Mouse (Mus musculus): ENCODE results near the gene Zfp345. TPM values are rescaled to one million over a fixed set of nuclear protein-coding genes. Genes with fewer than 3 reads are reported as not detected.

The Zfp345 gene
- polyA plus RNA-seq (2014; fragmentation: Illumina TruSeq; extraction: RNeasy Lipid Tissue Mini Kit (QIAGEN cat#74804); ENCODE audit: low read depth, low replicate concordance): not detected

DNA sequence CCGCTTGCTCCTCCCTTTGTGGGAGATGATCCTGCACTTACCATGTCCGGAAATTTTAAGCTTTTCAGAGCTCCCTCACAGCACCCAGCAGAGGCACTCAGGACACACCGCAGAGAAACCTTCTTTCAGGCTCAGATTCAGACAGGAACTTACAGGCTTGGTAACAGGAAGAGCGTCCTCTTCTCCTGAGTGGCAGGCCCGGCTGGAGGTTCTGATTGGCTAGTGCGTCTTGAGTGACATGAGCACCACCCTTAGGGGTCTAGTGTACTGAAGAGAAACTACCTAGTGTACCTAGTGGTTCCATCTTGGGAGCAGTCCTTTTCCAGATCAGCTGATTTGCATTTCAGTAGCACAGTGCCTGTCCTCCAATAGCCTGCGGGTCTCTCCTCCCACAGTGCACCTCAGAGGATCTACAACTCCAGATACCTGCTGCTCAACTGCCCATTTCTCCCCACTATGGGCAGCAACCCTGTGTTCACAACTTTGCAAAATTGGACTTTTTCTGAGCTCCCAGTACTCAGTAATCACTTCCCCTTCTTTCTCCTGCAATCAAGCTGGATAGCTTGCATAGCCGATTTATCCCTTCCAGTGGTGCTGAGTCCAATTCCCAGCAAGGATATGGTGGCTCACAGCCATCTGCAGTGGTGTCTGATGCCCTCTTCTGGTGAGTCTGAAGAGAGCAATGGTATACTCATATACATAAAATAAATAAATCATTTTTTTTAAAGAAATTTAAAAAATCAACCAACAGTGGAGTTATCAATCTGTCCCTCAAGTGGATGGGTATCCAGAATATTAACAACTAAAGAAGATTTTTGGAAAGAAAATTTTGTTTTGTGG, at the start of gene Zfp345:
Gene Zfp345 (minus strand): TSS at position 153 of the 840 bp plus-strand sequence.

DNA sequence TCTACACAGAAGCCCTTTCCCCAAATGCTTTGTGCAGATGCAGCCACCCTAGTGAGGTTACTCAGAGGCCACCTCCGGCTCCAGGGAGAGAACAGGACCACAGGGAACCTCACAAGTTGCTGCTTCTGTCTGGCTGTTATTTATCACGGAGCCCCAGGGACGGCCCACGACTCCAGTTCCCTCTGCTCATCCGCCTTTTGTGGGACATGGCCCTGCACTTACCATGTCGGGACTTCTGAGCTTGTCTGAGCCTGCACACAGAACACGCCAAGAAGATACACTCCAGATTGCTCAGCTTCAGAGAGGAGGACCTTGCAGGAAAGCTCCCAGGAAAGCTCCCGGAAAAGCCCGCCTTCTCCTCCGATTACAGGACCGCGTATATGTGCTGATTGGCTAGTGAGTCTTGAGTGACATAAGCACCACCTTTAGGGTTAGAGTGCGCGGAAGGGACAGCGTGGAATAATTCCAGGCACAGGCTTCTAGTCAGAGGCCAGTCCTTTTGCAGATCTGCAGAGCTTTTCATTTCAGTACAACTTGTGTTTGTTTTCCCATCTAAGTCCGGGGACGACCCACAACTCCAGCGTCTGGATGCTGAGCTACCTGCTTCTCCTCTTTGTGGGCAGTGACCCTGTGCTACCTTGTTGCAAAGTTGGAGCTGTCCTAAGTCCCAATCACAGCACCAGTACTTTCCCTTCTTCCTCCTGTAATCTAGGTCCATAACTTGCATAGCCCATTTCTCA, 33.5 kb downstream of the Zfp345 start, which contains the start of gene Zfp442:
Gene Zfp442 (minus strand): TSS at position 307 of the 740 bp plus-strand sequence.

Other genes starting within 250 kb of the Zfp345 start
- 25.2 TPM for gene Gm21994, start 229.5 kb downstream of the Zfp345 start, polyA plus RNA-seq (2014; fragmentation: Illumina TruSeq; extraction: RNeasy Lipid Tissue Mini Kit (QIAGEN cat#74804); ENCODE audit: low read depth, low replicate concordance)
- not detected for gene Gm14124, start 227.6 kb downstream of the Zfp345 start, polyA plus RNA-seq (2014; fragmentation: Illumina TruSeq; extraction: RNeasy Lipid Tissue Mini Kit (QIAGEN cat#74804); ENCODE audit: low read depth, low replicate concordance)
- gene Gm10130, start 161.4 kb downstream of the Zfp345 start, polyA plus RNA-seq (2014; fragmentation: Illumina TruSeq; extraction: RNeasy Lipid Tissue Mini Kit (QIAGEN cat#74804); ENCODE audit: low read depth, low replicate concordance): 4.3 TPM
- 7.8 TPM for gene 3300002I08Rik, start 122.3 kb downstream of the Zfp345 start, polyA plus RNA-seq (2014; fragmentation: Illumina TruSeq; extraction: RNeasy Lipid Tissue Mini Kit (QIAGEN cat#74804); ENCODE audit: low read depth, low replicate concordance)
- gene Zfp442, start 33.6 kb downstream of the Zfp345 start, polyA plus RNA-seq (2014; fragmentation: Illumina TruSeq; extraction: RNeasy Lipid Tissue Mini Kit (QIAGEN cat#74804); ENCODE audit: low read depth, low replicate concordance): 14.1 TPM
- gene Cst7, start 85.3 kb upstream of the Zfp345 start, polyA plus RNA-seq (2014; fragmentation: Illumina TruSeq; extraction: RNeasy Lipid Tissue Mini Kit (QIAGEN cat#74804); ENCODE audit: low read depth, low replicate concordance): 0.79 TPM
- 47.1 TPM for gene Apmap, start 123.5 kb upstream of the Zfp345 start, polyA plus RNA-seq (2014; fragmentation: Illumina TruSeq; extraction: RNeasy Lipid Tissue Mini Kit (QIAGEN cat#74804); ENCODE audit: low read depth, low replicate concordance)
- 39.2 TPM for gene Acss1, start 183.4 kb upstream of the Zfp345 start, polyA plus RNA-seq (2014; fragmentation: Illumina TruSeq; extraction: RNeasy Lipid Tissue Mini Kit (QIAGEN cat#74804); ENCODE audit: low read depth, low replicate concordance)
- gene Vsx1, start 204.3 kb upstream of the Zfp345 start, polyA plus RNA-seq (2014; fragmentation: Illumina TruSeq; extraction: RNeasy Lipid Tissue Mini Kit (QIAGEN cat#74804); ENCODE audit: low read depth, low replicate concordance): not detected